Mouse (Mus musculus): ENCODE results near the gene Ahcy. TPM values are rescaled to one million over a fixed set of nuclear protein-coding genes. Genes with fewer than 3 reads are reported as not detected.
"Not testable (repeated sequence)": the region's sequence is repeated elsewhere in the genome, so short reads cannot be mapped to it uniquely, and the experiment has no call there.

Gene Ahcy
- 48.6 and 50.9 TPM in 2 replicates for polyA plus RNA-seq (2016; fragmentation: Nextera tagmentation; extraction: Ambion mirVana)

DNA sequence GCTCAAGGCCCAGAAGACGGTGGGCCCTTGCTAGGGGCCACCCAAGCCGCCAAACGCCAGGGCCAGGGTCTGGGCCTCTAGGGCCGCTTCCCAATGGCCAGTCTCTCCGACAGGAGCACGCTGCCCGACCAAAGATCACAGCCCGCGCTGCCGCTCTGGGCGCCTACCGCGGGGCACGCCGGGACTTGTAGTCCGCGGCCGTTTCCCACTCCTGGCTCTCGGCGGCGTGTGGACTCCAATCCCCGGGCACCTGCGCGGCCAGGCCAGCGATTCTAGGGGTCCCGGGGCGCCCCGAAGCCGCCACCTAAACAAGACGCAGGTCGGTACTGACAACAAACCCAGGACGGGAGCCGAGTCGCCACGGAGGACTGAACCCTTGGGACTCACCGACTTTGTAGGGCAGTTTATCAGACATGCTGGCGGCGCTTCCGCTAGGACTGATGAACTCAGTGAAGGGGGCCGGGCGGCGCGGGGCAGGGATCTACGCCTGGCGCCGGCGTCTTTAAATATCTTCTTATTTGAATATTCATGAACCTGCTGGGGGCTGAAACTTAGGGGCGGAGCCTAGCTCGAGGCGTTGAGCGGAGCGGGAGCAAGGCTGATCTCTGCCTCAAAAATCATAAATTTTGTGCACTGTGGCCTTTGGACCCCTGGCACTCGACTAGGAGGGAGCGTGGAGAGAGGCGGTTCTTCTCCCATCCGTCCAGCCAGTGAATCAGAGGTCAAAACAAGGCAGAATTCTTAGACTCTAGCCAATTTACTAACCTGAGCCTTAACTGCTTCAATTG is at the start of gene Ahcy:
TSS of gene Ahcy (minus strand) at position 520 of the 788 bp plus-strand sequence.
- H3K9me3 ChIP-seq (replicated peaks): no peaks in the 10 kb centered on the region
- peak within 1 kb of the TSS; percentile 83 for H3K4me2 ChIP-seq
- whole genome bisulfite sequencing: under 1% methylated on average over 56 of the region's 56 CpGs
- no peaks in the 10 kb centered on the region for H3K36me3 ChIP-seq
- no peaks in the 10 kb centered on the region for H3K27me3 ChIP-seq (replicated peaks)
- peak; percentile 94 for ATAC-seq (ENCODE audit: insufficient number of reproducible peaks, low FRiP score)
- H3K4me3 ChIP-seq: peak within 1 kb of the TSS; percentile 74
- H3K9ac ChIP-seq: peak within 1 kb of the TSS; percentile 88
- H3K27ac ChIP-seq (ENCODE audit: poor library complexity, severe bottlenecking): peak within 1 kb of the TSS; percentile 60
- peaks cover 15% of the 10 kb centered on the region for H3K4me1 ChIP-seq (replicated peaks)

GRCm38 (mm10) chr2:155115216-155115830 is 41.0 kb upstream of the Ahcy start:
- no peak overlapping the region for H3K9ac ChIP-seq
- no peaks in the 10 kb centered on the region for H3K4me1 ChIP-seq (replicated peaks)
- H3K4me3 ChIP-seq: no peak overlapping the region
- no peak overlapping the region for H3K4me2 ChIP-seq
- no peaks in the 10 kb centered on the region for H3K27me3 ChIP-seq (replicated peaks)
- ATAC-seq (ENCODE audit: insufficient number of reproducible peaks, low FRiP score): no peak
- WGBS: 51% methylated on average over 7 of the region's 7 CpGs
- H3K9me3 ChIP-seq (replicated peaks): peaks cover 3% of the 10 kb centered on the region; the same call in 1 of the 2 replicates
- no peaks in the 10 kb centered on the region for H3K36me3 ChIP-seq
- H3K27ac ChIP-seq (ENCODE audit: poor library complexity, severe bottlenecking): no peak overlapping the region

DNA sequence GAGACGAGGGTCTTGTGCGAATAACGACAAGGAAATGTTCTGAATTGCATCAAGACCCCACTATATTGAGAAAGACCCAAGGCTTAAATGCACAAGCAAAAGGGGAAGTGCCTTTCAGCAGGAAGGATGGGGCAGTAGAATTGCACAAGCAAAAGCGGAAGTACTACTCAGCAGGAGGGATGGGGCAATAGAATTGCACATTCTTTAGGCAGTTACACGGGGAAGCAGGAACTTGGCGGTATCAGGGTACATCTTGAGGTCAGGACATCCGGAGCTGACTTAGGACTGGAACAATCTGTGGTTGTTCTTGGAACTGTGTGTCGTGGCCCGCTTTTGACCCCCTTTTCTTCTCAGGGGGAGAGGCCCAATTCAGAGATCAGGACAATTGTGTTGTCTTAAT is 33.0 kb upstream of the Ahcy start:
- H3K27me3 ChIP-seq (replicated peaks); ATAC-seq (ENCODE audit: insufficient number of reproducible peaks, low FRiP score); H3K4me2 ChIP-seq; H3K36me3 ChIP-seq; H3K9ac ChIP-seq; H3K4me3 ChIP-seq; H3K4me1 ChIP-seq (replicated peaks); H3K9me3 ChIP-seq (replicated peaks); H3K27ac ChIP-seq (ENCODE audit: poor library complexity, severe bottlenecking): not testable (repeated sequence)
- 78% methylated on average over 9 of the region's 9 CpGs for WGBS

- Histone ChIP-seq H3K4me3 (no peak overlapping the region), H3K27me3 (replicated peaks) (no peaks in the 10 kb centered on the region), H3K9ac (no peak overlapping the region), H3K4me1 (replicated peaks) (peaks cover 17% of the 10 kb centered on the region), H3K36me3 (no peaks in the 10 kb centered on the region), H3K4me2 (no peak overlapping the region), H3K27ac (ENCODE audit: poor library complexity, severe bottlenecking) (no peak overlapping the region), H3K9me3 (replicated peaks) (no peaks in the 10 kb centered on the region)
- ATAC-seq (ENCODE audit: insufficient number of reproducible peaks, low FRiP score): no peak
- 59% methylated on average over 6 of the region's 6 CpGs for WGBS
Observed at GRCm38 (mm10) chr2:155103607-155104006, 29.3 kb upstream of the Ahcy start.

DNA sequence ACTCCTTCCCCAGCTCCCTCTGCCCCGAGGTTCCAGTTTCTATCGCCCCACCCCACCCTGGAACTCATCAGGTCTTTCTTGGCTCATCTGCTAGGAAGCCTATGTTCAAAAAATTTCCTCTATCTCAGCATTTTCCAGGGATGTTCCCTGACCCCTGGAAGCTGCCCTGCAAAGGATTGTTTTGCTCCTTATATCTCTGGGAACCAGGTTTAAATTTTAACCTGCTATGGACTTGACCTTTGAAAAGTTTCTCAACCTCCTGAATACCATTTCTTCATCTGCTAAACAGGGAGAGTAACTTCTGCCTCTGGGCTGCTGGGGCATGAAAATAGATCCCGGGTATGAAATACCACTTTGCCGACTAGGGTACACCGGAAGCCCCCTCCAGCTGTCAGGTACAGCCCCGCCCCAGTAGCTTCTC is 27.5 kb upstream of the Ahcy start:
- ATAC-seq (ENCODE audit: insufficient number of reproducible peaks, low FRiP score): no peak
- no peak overlapping the region for H3K9ac ChIP-seq
- WGBS: 55% methylated on average over 6 of the region's 6 CpGs
- H3K27me3 ChIP-seq (replicated peaks): no peaks in the 10 kb centered on the region
- H3K4me1 ChIP-seq (replicated peaks): peaks cover 17% of the 10 kb centered on the region
- no peak overlapping the region for H3K4me2 ChIP-seq
- H3K9me3 ChIP-seq (replicated peaks): no peaks in the 10 kb centered on the region
- H3K4me3 ChIP-seq: no peak overlapping the region
- H3K27ac ChIP-seq (ENCODE audit: poor library complexity, severe bottlenecking): no peak overlapping the region
- H3K36me3 ChIP-seq: no peaks in the 10 kb centered on the region

DNA sequence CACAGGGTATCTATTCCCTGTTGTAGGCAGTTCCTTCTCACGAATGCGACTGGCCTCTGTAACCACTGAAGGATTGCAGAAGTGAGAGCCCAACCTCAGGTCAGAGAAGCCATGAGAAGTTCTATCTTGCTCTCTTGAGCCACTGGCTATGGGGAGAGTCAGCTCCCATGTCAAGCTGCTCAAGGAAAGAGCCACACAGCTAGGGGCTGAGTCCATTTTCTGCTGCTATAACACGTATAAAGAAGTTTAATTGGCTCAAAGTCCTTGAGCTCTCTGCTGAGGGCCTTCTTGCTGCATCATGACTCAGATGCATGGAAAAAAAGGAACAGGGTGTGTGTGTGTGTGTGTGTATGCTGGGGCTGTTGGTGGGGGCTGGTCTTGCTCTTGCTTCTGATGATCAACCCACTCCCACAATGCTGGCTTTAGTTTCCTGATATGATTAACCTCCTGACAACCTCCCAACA is 26.5 kb upstream of the Ahcy start:
- H3K4me3 ChIP-seq: no peak overlapping the region
- H3K9me3 ChIP-seq (replicated peaks): no peaks in the 10 kb centered on the region
- H3K4me1 ChIP-seq (replicated peaks): peaks cover 17% of the 10 kb centered on the region
- 64% methylated on average over 3 of the region's 3 CpGs for WGBS
- H3K9ac ChIP-seq: no peak overlapping the region
- no peaks in the 10 kb centered on the region for H3K27me3 ChIP-seq (replicated peaks)
- H3K27ac ChIP-seq (ENCODE audit: poor library complexity, severe bottlenecking): no peak overlapping the region
- H3K36me3 ChIP-seq: no peaks in the 10 kb centered on the region
- no peak overlapping the region for H3K4me2 ChIP-seq
- ATAC-seq (ENCODE audit: insufficient number of reproducible peaks, low FRiP score): no peak

GRCm38 (mm10) chr2:155099994-155100795 is 25.9 kb upstream of the Ahcy start:
- H3K36me3 ChIP-seq: no peaks in the 10 kb centered on the region
- no peak overlapping the region for H3K9ac ChIP-seq
- H3K9me3 ChIP-seq (replicated peaks): no peaks in the 10 kb centered on the region
- H3K4me2 ChIP-seq: no peak overlapping the region
- no peak overlapping the region for H3K4me3 ChIP-seq
- H3K27ac ChIP-seq (ENCODE audit: poor library complexity, severe bottlenecking): no peak overlapping the region
- peak; percentile 48; the same call in 1 of the 2 replicates for ATAC-seq (ENCODE audit: insufficient number of reproducible peaks, low FRiP score)
- H3K4me1 ChIP-seq (replicated peaks): peaks cover 17% of the 10 kb centered on the region
- WGBS: 59% methylated on average over 14 of the region's 14 CpGs
- no peaks in the 10 kb centered on the region for H3K27me3 ChIP-seq (replicated peaks)

DNA sequence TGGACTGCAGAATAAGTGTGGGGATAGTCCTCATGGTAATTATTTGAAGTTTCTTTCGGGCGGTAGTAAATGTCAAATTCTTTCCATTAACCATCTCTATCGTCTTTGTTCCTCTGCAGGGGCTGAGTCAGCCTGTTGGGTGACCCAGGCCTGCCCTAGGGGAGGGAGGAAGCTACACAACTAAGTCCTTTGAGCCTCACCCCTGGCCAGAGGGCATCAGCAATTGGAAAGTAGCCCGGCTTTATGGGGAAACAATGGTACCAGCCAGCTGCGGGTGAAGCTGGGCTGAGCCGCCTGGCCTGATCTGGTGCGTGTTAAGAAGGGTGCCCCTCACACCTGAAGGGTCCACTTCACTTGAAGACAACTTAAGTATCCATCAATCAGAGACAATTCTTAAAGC is 25.1 kb upstream of the Ahcy start:
- WGBS: 54% methylated on average over 7 of the region's 7 CpGs
- H3K4me3 ChIP-seq: no peak overlapping the region

DNA sequence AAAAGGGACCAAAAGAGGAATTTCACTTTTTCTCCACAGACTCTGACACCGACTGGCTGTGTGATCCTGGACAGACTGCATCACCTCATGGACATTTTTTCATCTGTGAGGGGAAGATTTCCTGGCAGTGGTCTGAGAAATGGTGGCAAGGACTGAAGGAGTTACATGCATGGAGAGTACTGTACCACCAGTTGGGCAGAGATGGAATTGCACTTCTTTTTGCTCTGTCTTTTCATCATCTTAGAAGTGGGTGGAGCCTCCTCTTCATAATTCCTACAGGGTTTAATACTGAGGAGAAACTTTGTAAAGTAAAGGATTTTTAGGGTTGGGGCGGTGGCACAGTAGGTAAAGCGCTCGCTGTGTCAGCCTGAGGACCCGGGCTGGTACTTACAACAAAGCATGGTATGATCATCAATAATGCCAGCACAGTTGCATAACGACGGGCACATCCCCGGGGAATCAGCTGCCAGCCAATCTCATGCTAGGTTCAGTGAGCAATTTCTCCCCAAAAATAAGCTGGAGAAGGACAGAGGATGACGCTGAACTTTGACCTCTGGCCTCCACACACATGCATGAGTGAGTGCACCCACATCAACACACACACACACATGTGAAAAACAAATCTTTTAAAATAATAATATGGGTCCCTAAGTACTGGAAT is 24.6 kb upstream of the Ahcy start:
- WGBS: 83% methylated on average over 9 of the region's 9 CpGs
- Histone ChIP-seq H3K9ac (no peak overlapping the region), H3K4me1 (replicated peaks) (peaks cover 17% of the 10 kb centered on the region), H3K27ac (ENCODE audit: poor library complexity, severe bottlenecking) (no peak overlapping the region), H3K27me3 (replicated peaks) (no peaks in the 10 kb centered on the region), H3K4me2 (no peak overlapping the region), H3K4me3 (no peak overlapping the region), H3K36me3 (no peaks in the 10 kb centered on the region), H3K9me3 (replicated peaks) (no peaks in the 10 kb centered on the region)
- ATAC-seq (ENCODE audit: insufficient number of reproducible peaks, low FRiP score): no peak

More for the DNA sequence above, 25.1 kb upstream of the Ahcy start:
- no peaks in the 10 kb centered on the region for H3K36me3 ChIP-seq
- H3K27me3 ChIP-seq (replicated peaks): no peaks in the 10 kb centered on the region
- H3K9me3 ChIP-seq (replicated peaks): no peaks in the 10 kb centered on the region
- ATAC-seq (ENCODE audit: insufficient number of reproducible peaks, low FRiP score): no peak
- H3K9ac ChIP-seq: no peak overlapping the region
- peaks cover 17% of the 10 kb centered on the region for H3K4me1 ChIP-seq (replicated peaks)
- no peak overlapping the region for H3K27ac ChIP-seq (ENCODE audit: poor library complexity, severe bottlenecking)
- no peak overlapping the region for H3K4me2 ChIP-seq

- Histone ChIP-seq H3K27me3 (replicated peaks) (no peaks in the 10 kb centered on the region), H3K4me3 (no peak overlapping the region), H3K4me2 (no peak overlapping the region), H3K4me1 (replicated peaks) (peaks cover 13% of the 10 kb centered on the region), H3K9me3 (replicated peaks) (no peaks in the 10 kb centered on the region), H3K36me3 (no peaks in the 10 kb centered on the region), H3K9ac (no peak overlapping the region), H3K27ac (ENCODE audit: poor library complexity, severe bottlenecking) (no peak overlapping the region)
- ATAC-seq (ENCODE audit: insufficient number of reproducible peaks, low FRiP score): no peak
- WGBS: 17% methylated on average over 4 of the region's 4 CpGs
Observed at GRCm38 (mm10) chr2:155093418-155093817, 19.1 kb upstream of the Ahcy start.

DNA sequence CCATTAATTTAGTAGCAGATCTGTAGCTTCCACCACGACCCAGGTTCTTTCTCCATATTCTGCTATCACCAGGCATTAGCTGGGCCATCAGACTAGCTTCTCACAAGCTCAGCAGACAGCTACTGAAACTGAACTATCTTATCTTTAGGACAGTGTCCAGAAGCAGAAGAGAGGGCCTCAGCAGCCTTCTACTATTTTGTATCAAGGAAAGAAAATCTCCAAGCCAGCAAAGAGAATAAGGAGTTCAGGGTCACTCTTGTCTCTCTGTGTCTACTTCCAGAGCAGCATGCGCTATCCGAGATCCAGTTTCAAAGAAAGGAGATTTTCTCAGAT is 17.4 kb upstream of the Ahcy start:
- ATAC-seq (ENCODE audit: insufficient number of reproducible peaks, low FRiP score): no peak
- no peaks in the 10 kb centered on the region for H3K9me3 ChIP-seq (replicated peaks)

More for the DNA sequence above, 17.4 kb upstream of the Ahcy start:
- H3K27me3 ChIP-seq (replicated peaks): no peaks in the 10 kb centered on the region
- H3K4me1 ChIP-seq (replicated peaks): peaks cover 13% of the 10 kb centered on the region
- H3K27ac ChIP-seq (ENCODE audit: poor library complexity, severe bottlenecking): no peak overlapping the region
- no peaks in the 10 kb centered on the region for H3K36me3 ChIP-seq
- 55% methylated on average over 3 of the region's 3 CpGs for WGBS
- H3K4me3 ChIP-seq: no peak overlapping the region
- H3K9ac ChIP-seq: no peak overlapping the region
- H3K4me2 ChIP-seq: no peak overlapping the region

Measured in heart, embryonic 12.5 days (tissue).